Mouse (Mus musculus) myocyte (in vitro differentiated cells): ENCODE measurements around the gene Actr1b. TPM values are rescaled to one million over a fixed set of nuclear protein-coding genes. Genes with fewer than 3 reads are reported as not detected.

Experiments used
- H3K27me3 ChIP-seq: one replicate; pipeline ENCODE4 v1.6.1; 2011; ENCODE audit not compliant: control insufficient read depth, insufficient read depth, insufficient read length
- H3K36me3 ChIP-seq: one replicate; pipeline ENCODE4 v1.6.1; 2011; ENCODE audit not compliant: control insufficient read depth, insufficient read depth
- H3K4me2 ChIP-seq: one replicate; pipeline ENCODE4 v1.6.1; 2011; ENCODE audit warnings: low read depth, control low read depth
- H3K4me3 ChIP-seq: one replicate; pipeline ENCODE4 v1.5.1; 2011; ENCODE audit warnings: mild to moderate bottlenecking, control low read depth, moderate library complexity
- H3K79me2 ChIP-seq: one replicate; pipeline ENCODE4 v1.6.1; 2011; ENCODE audit not compliant: control insufficient read depth, insufficient read depth
- H3ac ChIP-seq: one replicate; pipeline ENCODE4 v1.6.1; 2011; ENCODE audit not compliant: control insufficient read depth, insufficient read length
- CEBPB ChIP-seq: IDR thresholded peaks from 2 replicates; pipeline ENCODE4 v1.6.1; 2011; ENCODE audit warnings: mild to moderate bottlenecking, moderate library complexity; ENCODE audit not compliant: poor library complexity, insufficient read depth, severe bottlenecking
- E2F4 ChIP-seq: IDR thresholded peaks from one replicate; pipeline ENCODE4 v1.6.1; 2011; ENCODE audit warnings: mild to moderate bottlenecking, control low read depth, moderate library complexity; ENCODE audit not compliant: insufficient read depth
- MAX ChIP-seq: IDR thresholded peaks from one replicate; pipeline ENCODE4 v1.6.1; 2011; ENCODE audit warnings: low read depth, mild to moderate bottlenecking, control low read depth
- MYOD1 ChIP-seq, 3 experiments: IDR thresholded peaks; one replicate each; pipeline ENCODE4 v1.6.1; 2011; ENCODE audit warnings: control low read depth in 2 of 3, low read depth in 2 of 3, mild to moderate bottlenecking in 2 of 3, moderate library complexity in 1 of 3; ENCODE audit not compliant: insufficient read length in 2 of 3, control insufficient read depth in 1 of 3
- MYOG ChIP-seq, 3 experiments: IDR thresholded peaks; one replicate each; pipeline ENCODE4 v1.6.1; 2011; ENCODE audit warnings: control low read depth in 2 of 3, low read depth in 2 of 3, mild to moderate bottlenecking in 2 of 3; ENCODE audit not compliant: insufficient read length in 2 of 3, control insufficient read depth in 1 of 3, insufficient read depth in 1 of 3
- POLR2A ChIP-seq: IDR thresholded peaks from one replicate; pipeline ENCODE4 v1.6.1; 2011; ENCODE audit warnings: low read depth, mild to moderate bottlenecking, control low read depth, moderate library complexity; ENCODE audit not compliant: insufficient read length
- POLR2AphosphoS2 ChIP-seq: IDR thresholded peaks from one replicate; pipeline ENCODE4 v1.6.1; 2011; ENCODE audit warnings: low read depth, control low read depth; ENCODE audit not compliant: insufficient read length
- REST ChIP-seq: IDR thresholded peaks from one replicate; pipeline ENCODE4 v1.6.1; 2011; ENCODE audit warnings: mild to moderate bottlenecking, control low read depth, moderate library complexity; ENCODE audit not compliant: insufficient read depth, insufficient read length
- SRF ChIP-seq: IDR thresholded peaks from one replicate; pipeline ENCODE4 v1.6.1; 2011; ENCODE audit warnings: low read depth; ENCODE audit not compliant: control insufficient read depth, insufficient read length
- TCF12 ChIP-seq: IDR thresholded peaks from one replicate; pipeline ENCODE4 v1.6.1; 2011; ENCODE audit warnings: mild to moderate bottlenecking, control low read depth; ENCODE audit not compliant: poor library complexity, insufficient read depth, severe bottlenecking
- TCF3 ChIP-seq: IDR thresholded peaks from one replicate; pipeline ENCODE4 v1.6.1; 2011; ENCODE audit warnings: low read depth, control low read depth; ENCODE audit not compliant: insufficient read length
- USF1 ChIP-seq: IDR thresholded peaks from one replicate; pipeline ENCODE4 v1.6.1; 2011; ENCODE audit warnings: low read depth, mild to moderate bottlenecking, control low read depth, moderate library complexity
- polyA plus RNA-seq: library from polyadenylated mRNA; unstranded; fragments of >200 nt; fragmentation: generic; extraction: Trizol; gene quantifications from one replicate; pipeline ENCODE4 v1.2.1, GENCODE M21; 2012; ENCODE audit warnings: missing spikeins

Gene Actr1b
- polyA plus RNA-seq, 1 experiment = 111 TPM

GRCm38 (mm10) chr1:36744268-36744944 is 30.2 kb upstream of the Actr1b start:
- peaks cover 22% of the 10 kb centered on the region for H3K27me3 ChIP-seq
- H3K4me2 ChIP-seq = no peak overlapping the region
- H3K36me3 ChIP-seq = no peaks in the 10 kb centered on the region
- no peak overlapping the region for H3K4me3 ChIP-seq
- H3ac ChIP-seq = no peak overlapping the region
- no peaks in the 10 kb centered on the region for H3K79me2 ChIP-seq
- no peak for TF ChIP-seq SRF
- no peak for TF ChIP-seq MYOG (IDR thresholded peaks at IDR 0.05; ENCODE audit: control insufficient read depth in 1 of 3, insufficient read depth in 1 of 3, insufficient read length in 2 of 3, low read depth in 2 of 3)
- no peak for TF ChIP-seq MAX
- no peak for TF ChIP-seq TCF12
- no peak for TF ChIP-seq POLR2A
- TF ChIP-seq REST = no peak
- TF ChIP-seq E2F4 = no peak
- TF ChIP-seq USF1 = no peak

- TF ChIP-seq MYOD1 (IDR thresholded peaks at IDR 0.05; ENCODE audit: control insufficient read depth in 1 of 3, insufficient read length in 2 of 3, low read depth in 2 of 3) (no peak), REST (no peak), TCF3 (no peak), USF1 (no peak), SRF (no peak), E2F4 (no peak), CEBPB (no peak), MAX (no peak), TCF12 (no peak), POLR2AphosphoS2 (no peak), MYOG (IDR thresholded peaks at IDR 0.05; ENCODE audit: control insufficient read depth in 1 of 3, insufficient read depth in 1 of 3, insufficient read length in 2 of 3, low read depth in 2 of 3) (no peak), POLR2A (no peak)
- peaks cover 33% of the 10 kb centered on the region for H3K27me3 ChIP-seq
- H3K4me3 ChIP-seq = no peak overlapping the region
- no peak overlapping the region for H3ac ChIP-seq
- no peaks in the 10 kb centered on the region for H3K79me2 ChIP-seq
- no peak overlapping the region for H3K4me2 ChIP-seq
- no peaks in the 10 kb centered on the region for H3K36me3 ChIP-seq
These were observed 28.8 kb upstream of the Actr1b start for GRCm38 (mm10) chr1:36743046-36743445.

- Histone ChIP-seq H3ac (no peak overlapping the region), H3K4me3 (no peak overlapping the region), H3K4me2 (no peak overlapping the region), H3K79me2 (no peaks in the 10 kb centered on the region), H3K36me3 (no peaks in the 10 kb centered on the region), H3K27me3 (peaks cover 27% of the 10 kb centered on the region)
- TF ChIP-seq SRF = no peak
- no peak for TF ChIP-seq MYOG (IDR thresholded peaks at IDR 0.05; ENCODE audit: control insufficient read depth in 1 of 3, insufficient read depth in 1 of 3, insufficient read length in 2 of 3, low read depth in 2 of 3)
These were observed 25.0 kb upstream of the Actr1b start for GRCm38 (mm10) chr1:36739231-36739630.

- TF ChIP-seq POLR2A (no peak), E2F4 (no peak), USF1 (no peak), MYOG (IDR thresholded peaks at IDR 0.05; ENCODE audit: control insufficient read depth in 1 of 3, insufficient read depth in 1 of 3, insufficient read length in 2 of 3, low read depth in 2 of 3) (no peak), SRF (no peak), POLR2AphosphoS2 (no peak), CEBPB (no peak), MAX (no peak), TCF12 (no peak), MYOD1 (IDR thresholded peaks at IDR 0.05; ENCODE audit: control insufficient read depth in 1 of 3, insufficient read length in 2 of 3, low read depth in 2 of 3) (no peak), TCF3 (no peak), REST (no peak)
- peaks cover 31% of the 10 kb centered on the region for H3K27me3 ChIP-seq
- H3K4me2 ChIP-seq = no peak overlapping the region
- no peaks in the 10 kb centered on the region for H3K79me2 ChIP-seq
- no peaks in the 10 kb centered on the region for H3K36me3 ChIP-seq
- H3ac ChIP-seq = no peak overlapping the region
- H3K4me3 ChIP-seq = no peak overlapping the region
These were observed 23.1 kb upstream of the Actr1b start for GRCm38 (mm10) chr1:36737300-36737699.

GRCm38 (mm10) chr1:36724057-36724431 is 9.8 kb upstream of the Actr1b start:
- H3K27me3 ChIP-seq = peaks cover 20% of the 10 kb centered on the region
- no peak overlapping the region for H3ac ChIP-seq
- H3K4me2 ChIP-seq = no peak overlapping the region
- TF ChIP-seq POLR2A = no peak
- no peak for TF ChIP-seq TCF12
- no peak for TF ChIP-seq REST
- TF ChIP-seq POLR2AphosphoS2 = no peak
- no peak for TF ChIP-seq MAX
- TF ChIP-seq CEBPB = no peak
- no peak for TF ChIP-seq E2F4
- no peak for TF ChIP-seq SRF
- TF ChIP-seq MYOG (IDR thresholded peaks at IDR 0.05; ENCODE audit: control insufficient read depth in 1 of 3, insufficient read depth in 1 of 3, insufficient read length in 2 of 3, low read depth in 2 of 3) = no peak
- TF ChIP-seq MYOD1 (IDR thresholded peaks at IDR 0.05; ENCODE audit: control insufficient read depth in 1 of 3, insufficient read length in 2 of 3, low read depth in 2 of 3) = no peak
- no peak for TF ChIP-seq TCF3
- no peak for TF ChIP-seq USF1
- no peaks in the 10 kb centered on the region for H3K36me3 ChIP-seq
- H3K4me3 ChIP-seq = no peak overlapping the region
- no peaks in the 10 kb centered on the region for H3K79me2 ChIP-seq
